Mouse (Mus musculus): ENCODE measurements around the gene Aars. TPM values are rescaled to one million over a fixed set of nuclear protein-coding genes. Genes with fewer than 3 reads are reported as not detected.

Aars gene
- total RNA-seq, 1 experiment, result 211 TPM

- in situ Hi-C loops (cut with MboI; ENCODE audit: low sequenced_read_pairs in 2 of 2, unreplicated experiment in 2 of 2), result no loop called here
- peak within 1 kb of the TSS; percentile 99 for H3K9ac ChIP-seq (ENCODE audit: insufficient read depth, low read depth, low read length, poor library complexity, severe bottlenecking)
- H3K27ac ChIP-seq (ENCODE audit: insufficient read depth, low read depth, low read length, poor library complexity, severe bottlenecking), result peak within 1 kb of the TSS; percentile 91
- peak within 1 kb of the TSS; percentile 90 to 94 for H3K4me3 ChIP-seq (ENCODE audit: insufficient read depth in 1 of 2, low read depth in 1 of 2, low read length in 2 of 2, poor library complexity in 1 of 2, severe bottlenecking in 1 of 2)
- peaks cover 0 to 9% of the 10 kb centered on the region in 2 experiments; a peak in 1 of 4 replicates for H3K4me1 ChIP-seq (ENCODE audit: control insufficient read depth in 2 of 2, insufficient read depth in 2 of 2, low read length in 2 of 2, poor library complexity in 1 of 2)
- no peaks in the 10 kb centered on the region for H3K9me3 ChIP-seq (ENCODE audit: control insufficient read depth, insufficient read depth, low read depth, low read length)
- peaks cover 48% of the 10 kb centered on the region for H3K36me3 ChIP-seq (ENCODE audit: control insufficient read depth, insufficient read depth, low read length, poor library complexity, severe bottlenecking)
- TF ChIP-seq ZC3H11A (IDR thresholded peaks at IDR 0.05; ENCODE audit: borderline replicate concordance, low read depth, low read length), result no peak
- no peak for TF ChIP-seq MAFK (IDR thresholded peaks at IDR 0.05; ENCODE audit: insufficient read depth, low read depth, low read length)
- TF ChIP-seq CHD2 (IDR thresholded peaks at IDR 0.05; ENCODE audit: low read depth, low read length), result no peak
- no peak for TF ChIP-seq ZNF384 (IDR thresholded peaks at IDR 0.05; ENCODE audit: low read depth, low read length)
- TF ChIP-seq HCFC1 (IDR thresholded peaks at IDR 0.05; ENCODE audit: borderline replicate concordance, insufficient read depth, low read length), result peak; percentile 77; the same call in 1 of the 2 replicates
- peak; percentile 92 for DNase-seq (ENCODE audit: low read depth, low spot score)
These were observed 23.3 kb downstream of the Aars start, which contains the start of gene Exosc6 for GRCm38 (mm10) chr8:111056158-111056663. TSS of gene Exosc6 (plus strand) at chr8:111056339.

GRCm38 (mm10) chr8:111056691-111057293 is 23.8 kb downstream of the Aars start:
- peak overlapping the region; percentile 99 for H3K9ac ChIP-seq (ENCODE audit: insufficient read depth, low read depth, low read length, poor library complexity, severe bottlenecking)
- in situ Hi-C loops (cut with MboI; ENCODE audit: low sequenced_read_pairs in 2 of 2, unreplicated experiment in 2 of 2), result no loop called here
- no peak for DNase-seq (ENCODE audit: low read depth, low spot score)
- H3K4me3 ChIP-seq (ENCODE audit: insufficient read depth in 1 of 2, low read depth in 1 of 2, low read length in 2 of 2, poor library complexity in 1 of 2, severe bottlenecking in 1 of 2), result peak overlapping the region; percentile 90 to 94
- H3K36me3 ChIP-seq (ENCODE audit: control insufficient read depth, insufficient read depth, low read length, poor library complexity, severe bottlenecking), result peaks cover 45% of the 10 kb centered on the region
- peak overlapping the region; percentile 91 for H3K27ac ChIP-seq (ENCODE audit: insufficient read depth, low read depth, low read length, poor library complexity, severe bottlenecking)
- peaks cover 0 to 10% of the 10 kb centered on the region in 2 experiments; a peak in 1 of 4 replicates for H3K4me1 ChIP-seq (ENCODE audit: control insufficient read depth in 2 of 2, insufficient read depth in 2 of 2, low read length in 2 of 2, poor library complexity in 1 of 2)
- H3K9me3 ChIP-seq (ENCODE audit: control insufficient read depth, insufficient read depth, low read depth, low read length), result no peaks in the 10 kb centered on the region
- no peak for TF ChIP-seq CHD2 (IDR thresholded peaks at IDR 0.05; ENCODE audit: low read depth, low read length)
- no peak for TF ChIP-seq HCFC1 (IDR thresholded peaks at IDR 0.05; ENCODE audit: borderline replicate concordance, insufficient read depth, low read length)
- TF ChIP-seq ZNF384 (IDR thresholded peaks at IDR 0.05; ENCODE audit: low read depth, low read length), result no peak
- TF ChIP-seq ZC3H11A (IDR thresholded peaks at IDR 0.05; ENCODE audit: borderline replicate concordance, low read depth, low read length), result no peak

- Histone ChIP-seq H3K27ac (ENCODE audit: insufficient read depth, low read depth, low read length, poor library complexity, severe bottlenecking) (no peak overlapping the region), H3K9me3 (ENCODE audit: control insufficient read depth, insufficient read depth, low read depth, low read length) (no peaks in the 10 kb centered on the region), H3K4me3 (ENCODE audit: insufficient read depth in 1 of 2, low read depth in 1 of 2, low read length in 2 of 2, poor library complexity in 1 of 2, severe bottlenecking in 1 of 2) (no peak overlapping the region), H3K36me3 (ENCODE audit: control insufficient read depth, insufficient read depth, low read length, poor library complexity, severe bottlenecking) (peaks cover 23% of the 10 kb centered on the region), H3K9ac (ENCODE audit: insufficient read depth, low read depth, low read length, poor library complexity, severe bottlenecking) (no peak overlapping the region), H3K4me1 (ENCODE audit: control insufficient read depth in 2 of 2, insufficient read depth in 2 of 2, low read length in 2 of 2, poor library complexity in 1 of 2) (peaks cover 0 to 10% of the 10 kb centered on the region in 2 experiments; a peak in 1 of 4 replicates)
- DNase-seq (ENCODE audit: low read depth, low spot score), result no peak
- in situ Hi-C loops (cut with MboI; ENCODE audit: low sequenced_read_pairs in 2 of 2, unreplicated experiment in 2 of 2), result no loop called here
- TF ChIP-seq ZC3H11A (IDR thresholded peaks at IDR 0.05; ENCODE audit: borderline replicate concordance, low read depth, low read length), result no peak
- no peak for TF ChIP-seq HCFC1 (IDR thresholded peaks at IDR 0.05; ENCODE audit: borderline replicate concordance, insufficient read depth, low read length)
- TF ChIP-seq CHD2 (IDR thresholded peaks at IDR 0.05; ENCODE audit: low read depth, low read length), result no peak
- no peak for TF ChIP-seq ZNF384 (IDR thresholded peaks at IDR 0.05; ENCODE audit: low read depth, low read length)
- TF ChIP-seq MAFK (IDR thresholded peaks at IDR 0.05; ENCODE audit: insufficient read depth, low read depth, low read length), result no peak
These were observed 26.1 kb downstream of the Aars start for GRCm38 (mm10) chr8:111058946-111059572.

GRCm38 (mm10) chr8:111061688-111062071 is 28.7 kb downstream of the Aars start:
- no peak overlapping the region for H3K27ac ChIP-seq (ENCODE audit: insufficient read depth, low read depth, low read length, poor library complexity, severe bottlenecking)

More at GRCm38 (mm10) chr8:111061688-111062071, 28.7 kb downstream of the Aars start:
- peaks cover 0 to 10% of the 10 kb centered on the region in 2 experiments; a peak in 1 of 4 replicates for H3K4me1 ChIP-seq (ENCODE audit: control insufficient read depth in 2 of 2, insufficient read depth in 2 of 2, low read length in 2 of 2, poor library complexity in 1 of 2)
- DNase-seq (ENCODE audit: low read depth, low spot score), result no peak
- peak overlapping the region; percentile 51 for H3K9ac ChIP-seq (ENCODE audit: insufficient read depth, low read depth, low read length, poor library complexity, severe bottlenecking)
- TF ChIP-seq HCFC1 (IDR thresholded peaks at IDR 0.05; ENCODE audit: borderline replicate concordance, insufficient read depth, low read length) (no peak), CHD2 (IDR thresholded peaks at IDR 0.05; ENCODE audit: low read depth, low read length) (no peak), ZC3H11A (IDR thresholded peaks at IDR 0.05; ENCODE audit: borderline replicate concordance, low read depth, low read length) (no peak), ZNF384 (IDR thresholded peaks at IDR 0.05; ENCODE audit: low read depth, low read length) (no peak), MAFK (IDR thresholded peaks at IDR 0.05; ENCODE audit: insufficient read depth, low read depth, low read length) (no peak)
- no peaks in the 10 kb centered on the region for H3K9me3 ChIP-seq (ENCODE audit: control insufficient read depth, insufficient read depth, low read depth, low read length)
- peak overlapping the region; percentile 65 to 72 for H3K4me3 ChIP-seq (ENCODE audit: insufficient read depth in 1 of 2, low read depth in 1 of 2, low read length in 2 of 2, poor library complexity in 1 of 2, severe bottlenecking in 1 of 2)
- in situ Hi-C loops (cut with MboI; ENCODE audit: low sequenced_read_pairs in 2 of 2, unreplicated experiment in 2 of 2), result no loop called here
- H3K36me3 ChIP-seq (ENCODE audit: control insufficient read depth, insufficient read depth, low read length, poor library complexity, severe bottlenecking), result peaks cover 6% of the 10 kb centered on the region; the same call in 1 of the 2 replicates

All from ES-E14 (cell line).